Mouse (Mus musculus): ENCODE data around the gene Arsa. TPM values are rescaled to one million over a fixed set of nuclear protein-coding genes. Genes with fewer than 3 reads are reported as not detected.
"Not testable (repeated sequence)": the region's sequence is repeated elsewhere in the genome, so short reads cannot be mapped to it uniquely, and the experiment has no call there.

Arsa gene
- polyA plus RNA-seq, 1 experiment from 2014 or later = 23.8 TPM

- WGBS = 40% methylated on average over 8 of the region's 8 CpGs
- H3K9ac ChIP-seq (replicated peaks) = no peak overlapping the region
- no peak for ATAC-seq (replicated peaks)
Measured at GRCm38 (mm10) chr15:89442486-89443070, 34.6 kb downstream of the Arsa start.

DNA sequence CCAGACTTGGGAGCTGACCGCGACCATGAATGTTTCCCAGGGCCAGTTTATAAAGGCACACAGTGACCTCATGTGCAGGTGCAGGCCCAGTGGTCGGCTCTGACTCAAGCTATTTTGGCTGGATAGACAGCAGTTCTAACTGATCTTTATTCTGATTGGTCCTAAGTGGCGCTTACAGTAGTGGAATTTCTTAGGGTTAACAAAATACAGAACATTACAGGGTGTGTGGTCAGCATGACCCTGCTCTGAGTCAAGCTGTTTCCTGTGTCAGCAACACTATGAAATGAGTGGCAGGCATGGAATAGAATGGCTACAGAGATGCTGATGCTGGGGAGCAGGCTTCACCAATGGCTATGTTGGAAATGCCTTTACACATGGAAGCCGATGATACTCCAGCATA, 41.3 kb downstream of the Arsa start:
- Histone ChIP-seq H3K27me3 (no peaks in the 10 kb centered on the region), H3K9ac (replicated peaks) (no peak overlapping the region), H3K9me3 (no peaks in the 10 kb centered on the region), H3K4me1 (peaks cover 4% of the 10 kb centered on the region; the same call in 1 of the 2 replicates), H3K4me3 (no peak overlapping the region), H3K27ac (replicated peaks) (no peak overlapping the region), H3K4me2 (replicated peaks) (no peak overlapping the region), H3K36me3 (no peaks in the 10 kb centered on the region)
- no peak for ATAC-seq (replicated peaks)
- 83% methylated on average over 5 of the region's 5 CpGs for WGBS

More at GRCm38 (mm10) chr15:89442486-89443070, 34.6 kb downstream of the Arsa start:
- H3K36me3 ChIP-seq = no peaks in the 10 kb centered on the region
- H3K4me1 ChIP-seq = no peaks in the 10 kb centered on the region
- no peaks in the 10 kb centered on the region for H3K27me3 ChIP-seq
- no peak overlapping the region for H3K4me2 ChIP-seq (replicated peaks)
- no peak overlapping the region for H3K4me3 ChIP-seq
- no peak overlapping the region for H3K27ac ChIP-seq (replicated peaks)
- no peaks in the 10 kb centered on the region for H3K9me3 ChIP-seq

- peaks cover 10% of the 10 kb centered on the region for H3K4me1 ChIP-seq
- H3K4me2 ChIP-seq (replicated peaks) = no peak overlapping the region
- 74% methylated on average over 3 of the region's 3 CpGs for WGBS
- H3K36me3 ChIP-seq = no peaks in the 10 kb centered on the region
- no peak overlapping the region for H3K4me3 ChIP-seq
- H3K27ac ChIP-seq (replicated peaks) = no peak overlapping the region
- H3K27me3 ChIP-seq = no peaks in the 10 kb centered on the region
- H3K9me3 ChIP-seq = no peaks in the 10 kb centered on the region
- no peak overlapping the region for H3K9ac ChIP-seq (replicated peaks)
- no peak for ATAC-seq (replicated peaks)
Measured at GRCm38 (mm10) chr15:89434136-89434535, 43.1 kb downstream of the Arsa start.

DNA sequence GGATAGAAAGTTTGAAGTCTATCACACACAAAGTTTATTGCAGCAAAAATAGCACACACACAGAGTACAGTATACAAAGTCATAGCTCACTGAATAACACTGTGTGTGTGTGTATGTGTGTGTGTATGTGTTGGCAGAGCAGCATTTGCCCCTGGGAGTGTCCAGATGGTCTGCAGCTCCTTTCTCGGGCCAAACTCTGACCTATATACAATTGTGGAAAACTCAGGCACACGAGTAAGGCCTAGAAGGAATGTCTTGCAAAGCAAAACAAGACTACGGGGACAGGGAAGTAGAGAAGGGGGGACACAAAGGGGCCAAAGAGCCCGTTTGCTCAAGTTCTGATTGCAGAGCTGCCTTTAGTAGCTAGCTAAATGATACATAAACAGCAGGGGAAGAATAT, 44.3 kb downstream of the Arsa start:
- WGBS = 78% methylated on average over 4 of the region's 4 CpGs

GRCm38 (mm10) chr15:89431806-89432205, 45.4 kb downstream of the Arsa start:
- H3K27me3 ChIP-seq = no peaks in the 10 kb centered on the region
- H3K4me2 ChIP-seq (replicated peaks) = no peak overlapping the region
- peaks cover 22% of the 10 kb centered on the region for H3K4me1 ChIP-seq
- no peak for ATAC-seq (replicated peaks)
- H3K36me3 ChIP-seq = peaks cover 6% of the 10 kb centered on the region; the same call in 1 of the 2 replicates
- no peak overlapping the region for H3K27ac ChIP-seq (replicated peaks)
- H3K4me3 ChIP-seq = no peak overlapping the region
- WGBS = 95% methylated on average over 6 of the region's 6 CpGs
- no peak overlapping the region for H3K9ac ChIP-seq (replicated peaks)
- no peaks in the 10 kb centered on the region for H3K9me3 ChIP-seq

More for the DNA sequence above, 44.3 kb downstream of the Arsa start:
- no peaks in the 10 kb centered on the region for H3K27me3 ChIP-seq
- no peak overlapping the region for H3K27ac ChIP-seq (replicated peaks)
- no peak for ATAC-seq (replicated peaks)
- no peak overlapping the region for H3K9ac ChIP-seq (replicated peaks)
- H3K4me3 ChIP-seq = no peak overlapping the region
- no peak overlapping the region for H3K4me2 ChIP-seq (replicated peaks)
- H3K36me3 ChIP-seq = no peaks in the 10 kb centered on the region
- H3K9me3 ChIP-seq = no peaks in the 10 kb centered on the region
- H3K4me1 ChIP-seq = peaks cover 20% of the 10 kb centered on the region

DNA sequence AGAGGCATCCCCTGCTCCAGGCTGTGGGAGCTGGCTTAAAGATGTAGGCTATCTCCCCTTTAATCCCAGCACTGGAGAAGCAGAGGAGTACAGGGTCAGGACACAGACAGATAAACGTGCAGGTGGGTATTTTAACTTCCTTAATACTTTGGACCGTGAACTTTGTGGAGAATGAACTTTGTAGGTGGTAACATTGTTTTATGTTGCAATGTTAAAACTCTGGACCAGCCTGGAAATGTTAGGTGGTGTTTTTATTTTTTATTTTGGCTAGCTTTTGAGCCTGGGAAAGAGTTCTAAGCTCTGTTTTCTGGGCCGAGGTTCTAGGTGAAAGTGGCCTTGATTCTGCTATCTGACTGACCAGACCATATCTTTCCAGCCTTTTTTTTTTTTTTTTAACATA, 46.0 kb downstream of the Arsa start:
- H3K9me3 ChIP-seq = no peaks in the 10 kb centered on the region
- H3K4me3 ChIP-seq = no peak overlapping the region
- H3K27me3 ChIP-seq = no peaks in the 10 kb centered on the region
- no peak overlapping the region for H3K4me2 ChIP-seq (replicated peaks)
- no peak overlapping the region for H3K9ac ChIP-seq (replicated peaks)
- 91% methylated on average over 3 of the region's 3 CpGs for WGBS
- no peak for ATAC-seq (replicated peaks)
- H3K36me3 ChIP-seq = peaks cover 11% of the 10 kb centered on the region; the same call in 1 of the 2 replicates
- peaks cover 22% of the 10 kb centered on the region for H3K4me1 ChIP-seq
- no peak overlapping the region for H3K27ac ChIP-seq (replicated peaks)

DNA sequence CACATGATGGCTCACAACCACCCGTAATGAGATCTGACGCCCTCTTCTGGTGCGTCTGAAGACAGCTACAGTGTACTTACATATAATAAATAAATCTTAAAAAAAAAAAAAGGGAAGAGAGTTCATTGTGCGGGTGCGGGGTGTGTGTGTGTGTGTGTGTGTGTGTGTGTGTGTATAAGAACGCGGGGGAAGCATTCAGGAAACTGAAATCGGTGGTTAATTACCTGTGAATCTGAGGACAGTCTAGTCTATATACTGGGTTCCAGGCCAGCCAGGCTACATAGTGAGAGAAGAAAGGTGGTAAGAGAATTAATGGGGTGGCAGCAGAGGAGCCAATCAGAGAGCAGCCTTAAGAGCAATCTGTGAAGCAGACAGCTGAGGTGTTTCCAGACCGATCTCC, 46.5 kb downstream of the Arsa start:
- H3K4me1 ChIP-seq = peaks cover 22% of the 10 kb centered on the region
- H3K4me3 ChIP-seq; ATAC-seq (replicated peaks); H3K9me3 ChIP-seq; H3K27me3 ChIP-seq; H3K27ac ChIP-seq (replicated peaks); H3K9ac ChIP-seq (replicated peaks): not testable (repeated sequence)
- peak overlapping the region; percentile 79 for H3K4me2 ChIP-seq (replicated peaks)
- H3K36me3 ChIP-seq = peaks cover 16% of the 10 kb centered on the region; the same call in 1 of the 2 replicates
- WGBS = 87% methylated on average over 9 of the region's 9 CpGs

DNA sequence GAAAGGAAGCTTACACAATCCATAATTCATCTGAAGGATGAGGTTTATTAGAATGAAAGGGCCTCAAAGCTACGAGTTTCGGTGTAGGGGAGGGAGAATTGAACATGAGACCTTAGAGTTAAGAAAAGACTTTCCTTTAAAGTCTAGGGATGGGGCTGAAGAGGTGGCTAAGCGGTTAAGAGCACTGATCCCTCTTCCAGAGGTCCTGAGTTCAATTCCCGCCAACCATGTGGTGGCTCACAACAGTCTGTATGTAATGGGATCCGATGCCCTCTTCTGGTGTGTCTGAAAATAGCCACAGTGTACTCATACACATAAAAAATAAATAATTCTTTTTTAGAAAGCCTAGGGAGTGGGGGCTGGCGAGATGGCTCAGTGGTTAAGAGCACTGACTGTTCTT, 46.9 kb downstream of the Arsa start:
- H3K4me2 ChIP-seq (replicated peaks) = peak overlapping the region; percentile 79
- H3K27me3 ChIP-seq = no peaks in the 10 kb centered on the region
- peak overlapping the region; percentile 79 for H3K9ac ChIP-seq (replicated peaks)
- 48% methylated on average over 6 of the region's 6 CpGs for WGBS
- no peaks in the 10 kb centered on the region for H3K9me3 ChIP-seq
- peaks cover 22% of the 10 kb centered on the region for H3K4me1 ChIP-seq
- H3K27ac ChIP-seq (replicated peaks) = peak overlapping the region; percentile 97
- H3K36me3 ChIP-seq = peaks cover 17% of the 10 kb centered on the region; the same call in 1 of the 2 replicates
- ATAC-seq (replicated peaks) = no peak
- H3K4me3 ChIP-seq = peak overlapping the region; percentile 81

GRCm38 (mm10) chr15:89429352-89430221, 47.6 kb downstream of the Arsa start, which contains the start of the genes C730034F03Rik, Gm44502 and Chkb:
C730034F03Rik (plus strand) TSS chr15:89429589.
Gm44502 (minus strand) TSS chr15:89429696.
Chkb (minus strand) TSS chr15:89429908.
- H3K4me2 ChIP-seq (replicated peaks) = peak within 1 kb of the TSS; percentile 79
- H3K4me1 ChIP-seq = peaks cover 22% of the 10 kb centered on the region
- peak within 1 kb of the TSS; percentile 81 for H3K4me3 ChIP-seq
- H3K9me3 ChIP-seq = no peaks in the 10 kb centered on the region
- no peaks in the 10 kb centered on the region for H3K27me3 ChIP-seq
- under 1% methylated on average over 70 of the region's 70 CpGs for WGBS
- ATAC-seq (replicated peaks) = peak; percentile 95
- H3K36me3 ChIP-seq = peaks cover 17% of the 10 kb centered on the region; the same call in 1 of the 2 replicates
- H3K9ac ChIP-seq (replicated peaks) = peak within 1 kb of the TSS; percentile 79
- H3K27ac ChIP-seq (replicated peaks) = peak within 1 kb of the TSS; percentile 97

GRCm38 (mm10) chr15:89428821-89429351, 48.3 kb downstream of the Arsa start:
- H3K4me2 ChIP-seq (replicated peaks) = peak overlapping the region; percentile 79
- ATAC-seq (replicated peaks) = peak; percentile 63
- WGBS = 3% methylated on average over 22 of the region's 22 CpGs

DNA sequence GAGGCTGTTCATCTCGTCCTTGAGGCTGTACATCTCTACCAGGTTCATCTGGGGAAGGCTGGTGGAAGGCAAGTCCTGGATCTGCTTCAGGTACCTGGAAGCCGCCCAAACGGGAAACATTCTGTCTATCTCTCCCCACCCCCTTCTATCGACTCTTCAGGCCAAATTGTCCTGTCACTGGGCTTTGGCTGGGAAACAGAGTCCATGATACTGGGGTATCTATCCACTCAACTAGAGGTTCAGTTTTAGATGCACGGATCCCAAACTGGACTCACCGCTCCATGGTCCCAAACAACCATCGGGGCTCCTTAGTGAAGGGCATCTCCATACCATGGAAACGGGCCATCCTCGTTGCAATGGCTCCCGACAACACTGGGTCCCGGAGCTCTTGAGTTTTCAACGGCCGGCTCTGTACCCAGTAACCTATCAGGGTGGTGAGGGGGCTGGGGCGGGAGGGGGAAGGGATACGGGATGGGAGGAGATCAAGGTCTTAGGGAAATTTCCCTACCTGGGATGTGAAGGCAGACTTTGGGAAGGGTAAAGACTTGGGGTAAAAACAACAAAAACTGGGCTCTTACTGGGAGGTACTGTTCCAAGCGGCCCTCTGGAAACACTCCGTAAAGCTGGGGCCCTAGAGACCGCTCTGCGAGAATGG, 49.0 kb downstream of the Arsa start:
- peak overlapping the region; percentile 81 for H3K4me3 ChIP-seq
- WGBS = 80% methylated on average over 19 of the region's 19 CpGs
- 0 out of 2 replicates have a peak overlapping the region, but pooled peaks have one; percentile 97 for H3K27ac ChIP-seq (replicated peaks)
- H3K4me1 ChIP-seq = peaks cover 22% of the 10 kb centered on the region
- H3K4me2 ChIP-seq (replicated peaks) = peak overlapping the region; percentile 79
- peaks cover 21% of the 10 kb centered on the region; the same call in 1 of the 2 replicates for H3K36me3 ChIP-seq
- H3K9me3 ChIP-seq = no peaks in the 10 kb centered on the region
- H3K9ac ChIP-seq (replicated peaks) = peak overlapping the region; percentile 79; the same call in 1 of the 2 replicates
- ATAC-seq (replicated peaks) = no peak
- no peaks in the 10 kb centered on the region for H3K27me3 ChIP-seq

More at GRCm38 (mm10) chr15:89428821-89429351, 48.3 kb downstream of the Arsa start:
- Histone ChIP-seq H3K9me3 (no peaks in the 10 kb centered on the region), H3K36me3 (peaks cover 21% of the 10 kb centered on the region; the same call in 1 of the 2 replicates), H3K27me3 (no peaks in the 10 kb centered on the region), H3K4me3 (peak overlapping the region; percentile 81), H3K4me1 (peaks cover 22% of the 10 kb centered on the region), H3K9ac (replicated peaks) (peak overlapping the region; percentile 79), H3K27ac (replicated peaks) (peak overlapping the region; percentile 97)
